9 mouse cellular contexts compared by ENCODE assay signal in the genomic region with DNA sequence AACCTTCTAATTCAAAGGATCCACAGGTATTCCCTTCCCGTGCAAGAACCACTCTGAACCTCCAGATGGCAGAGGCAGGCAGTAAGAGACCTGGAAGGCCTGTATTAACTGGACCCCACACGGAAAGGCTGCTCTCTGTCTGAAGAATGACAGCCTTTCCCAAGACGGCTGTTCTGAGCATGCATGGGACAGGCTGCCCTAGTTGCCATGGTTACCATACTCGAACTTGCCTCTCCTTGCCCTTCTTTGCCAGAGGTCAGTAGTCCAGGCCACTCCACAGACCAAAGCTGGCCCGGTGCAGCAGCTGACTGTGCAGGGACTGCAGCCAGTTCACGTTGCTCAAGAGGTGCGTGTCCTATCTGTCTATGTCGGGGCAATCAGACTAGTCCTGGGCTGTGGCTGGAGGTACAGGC. TPM values are rescaled to one million over a fixed set of nuclear protein-coding genes. Genes with fewer than 3 reads are reported as not detected.
DNase-seq lines count a peak whose midpoint lies in the region; ATAC-seq and TF ChIP-seq lines count a peak whose summit lies in the region.
"Had no signal": no experiment of that assay in that cellular context is flagged by ENCODE, and none has a peak within 500 bp of the region (broad histone marks: within the 10 kb centered on the region; RNA-seq: fewer than 3 reads in every experiment).

No protein-coding gene starts in this region.

- H3K9me3 ChIP-seq in limb, embryonic 13.5 days: no peaks in the 10 kb centered on the region
- H3K9me3 ChIP-seq in limb, embryonic 10.5 days (replicated peaks): no peaks in the 10 kb centered on the region

- intact Hi-C loops in gastrocnemius, postnatal 14 days (cut with DNase I; ENCODE audit: low total_unique reads): no loop called here
- intact Hi-C loops in left cerebral cortex, postnatal 14 days (cut with DNase I): no loop called here

- peaks cover 11% of the 10 kb centered on the region for H3K4me1 ChIP-seq in limb, embryonic 13.5 days
- H3K4me1 ChIP-seq in limb, embryonic 10.5 days: peaks cover 16% of the 10 kb centered on the region
- peaks cover 4% of the 10 kb centered on the region for H3K4me1 ChIP-seq in liver, adult 2 months (ENCODE audit: control insufficient read depth, insufficient read depth, low read length)

- H3K9ac ChIP-seq in limb, embryonic 13.5 days: peak overlapping the region; percentile 45; the same call in 1 of the 2 replicates
- no peak overlapping the region for H3K9ac ChIP-seq in liver, adult 2 months (ENCODE audit: low read depth, low read length)

- TF ChIP-seq POLR2A in liver, adult 2 months (IDR thresholded peaks at IDR 0.05; ENCODE audit: extremely low read depth, insufficient read depth, low read length): no peak

- no peak for DNase-seq in limb, embryonic 10.5 days (ENCODE audit: low spot score)
- peak; percentile 69 for DNase-seq in gastrocnemius, postnatal 14 days
- DNase-seq in liver, adult 2 months (ENCODE audit: extremely low read depth, low read depth, low spot score): peak; percentile 96
- DNase-seq in retina, postnatal 1 day: peak; percentile 60
- no peak for DNase-seq in right cerebral cortex, adult 2 months (ENCODE audit: low spot score in 2 of 2)
- DNase-seq in thymus, postnatal 0 days (ENCODE audit: low spot score): no peak
- no peak for DNase-seq in left cerebral cortex, postnatal 14 days (ENCODE audit: low spot score in 2 of 2)

- no peak overlapping the region for H3K4me3 ChIP-seq in limb, embryonic 13.5 days
- no peak overlapping the region for H3K4me3 ChIP-seq in limb, embryonic 10.5 days
- no peak overlapping the region for H3K4me3 ChIP-seq in liver, adult 2 months (ENCODE audit: insufficient read depth, low read depth, low read length)

- no peak overlapping the region for H3K27ac ChIP-seq in limb, embryonic 13.5 days
- no peak overlapping the region for H3K27ac ChIP-seq in limb, embryonic 10.5 days
- H3K27ac ChIP-seq in liver, adult 2 months (replicated peaks; ENCODE audit: insufficient read depth, low read depth, low read length): no peak overlapping the region

- H3K36me3 ChIP-seq in limb, embryonic 13.5 days: peaks cover 96% of the 10 kb centered on the region
- H3K36me3 ChIP-seq in limb, embryonic 10.5 days: peaks cover 95% of the 10 kb centered on the region
- no peaks in the 10 kb centered on the region for H3K36me3 ChIP-seq in liver, adult 2 months (ENCODE audit: control insufficient read depth, insufficient read depth, low read length)

- H3K27me3 ChIP-seq in limb, embryonic 13.5 days: no peaks in the 10 kb centered on the region
- H3K27me3 ChIP-seq in limb, embryonic 10.5 days (ENCODE audit: low read depth, poor library complexity, severe bottlenecking): no peaks in the 10 kb centered on the region
- no peaks in the 10 kb centered on the region for H3K27me3 ChIP-seq in liver, adult 2 months (ENCODE audit: control insufficient read depth, insufficient read depth, low read length)

- 29% methylated on average over 8 of the region's 8 CpGs for WGBS in limb, embryonic 13.5 days
- 22% methylated on average over 8 of the region's 8 CpGs for WGBS in limb, embryonic 10.5 days
- 24% methylated on average over 8 of the region's 8 CpGs for WGBS in liver, adult 2 months

- ATAC-seq in limb, embryonic 13.5 days (ENCODE audit: low FRiP score, low read depth): no peak

- TF ChIP-seq CTCF in liver, adult 2 months (IDR thresholded peaks at IDR 0.05; ENCODE audit: low read depth, low read length): no peak

- H3K4me2 ChIP-seq in limb, embryonic 13.5 days (replicated peaks): no peak overlapping the region

- no peaks in the 10 kb centered on the region for H3K79me2 ChIP-seq in liver, adult 2 months (ENCODE audit: control insufficient read depth, insufficient read depth, low read length)

RNA-seq across cellular contexts. Expression of gene Rfx1, which starts 17.2 kb away (rescaled TPM):
- polyA plus RNA-seq in limb, embryonic 13.5 days (2015; fragmentation: Nextera tagmentation; extraction: Ambion mirVana): 9.5 and 10.1 TPM in 2 replicates
- polyA plus RNA-seq in limb, embryonic 10.5 days (2016; fragmentation: Nextera tagmentation; extraction: Ambion mirVana): 9.5 and 11.3 TPM in 2 replicates
- 1 to 10 TPM; 5.2 to 5.9 TPM for total RNA-seq in gastrocnemius, postnatal 14 days (2021)
- 1.8 and 2.6 TPM in 2 replicates for total RNA-seq in liver, adult 2 months (2014; rRNA removed)
- 6.4 and 8.3 TPM in 2 replicates for polyA plus RNA-seq in liver, adult 2 months (2012; rRNA removed)
- polyA plus RNA-seq in thymus, postnatal 0 days (2015; fragmentation: Nextera tagmentation; extraction: Ambion mirVana): 5.4 and 6.1 TPM in 2 replicates
- 10 to 100 TPM; 18.5 to 21.1 TPM for total RNA-seq in left cerebral cortex, postnatal 14 days (2021)

RNA-seq across cellular contexts. Expression of gene Gm10643, which starts 18.9 kb away (rescaled TPM):
- polyA plus RNA-seq in limb, embryonic 13.5 days (2015; fragmentation: Nextera tagmentation; extraction: Ambion mirVana): 1.5 and 1.6 TPM in 2 replicates
- 0.88 and 1.0 TPM in 2 replicates for polyA plus RNA-seq in limb, embryonic 10.5 days (2016; fragmentation: Nextera tagmentation; extraction: Ambion mirVana)
- 1 to 10 TPM; 2.6 TPM for total RNA-seq in gastrocnemius, postnatal 14 days (2021)
- 0.65 and 0.74 TPM in 2 replicates for total RNA-seq in liver, adult 2 months (2014; rRNA removed)
- polyA plus RNA-seq in liver, adult 2 months (2012; rRNA removed): 0.10 TPM in 1 of 2 replicates, not detected in the other
- 0.90 TPM in 2 replicates for polyA plus RNA-seq in thymus, postnatal 0 days (2015; fragmentation: Nextera tagmentation; extraction: Ambion mirVana)
- total RNA-seq in left cerebral cortex, postnatal 14 days (2021): 1 to 10 TPM; 3.9 to 4.0 TPM

RNA-seq across cellular contexts. Expression of gene Dcaf15, which starts 20.7 kb away (rescaled TPM):
- 12.4 and 13.3 TPM in 2 replicates for polyA plus RNA-seq in limb, embryonic 13.5 days (2015; fragmentation: Nextera tagmentation; extraction: Ambion mirVana)
- polyA plus RNA-seq in limb, embryonic 10.5 days (2016; fragmentation: Nextera tagmentation; extraction: Ambion mirVana): 20.2 and 20.8 TPM in 2 replicates
- total RNA-seq in gastrocnemius, postnatal 14 days (2021): 1 to 10 TPM; 5.8 to 7.1 TPM
- total RNA-seq in liver, adult 2 months (2014; rRNA removed): 1.4 and 2.2 TPM in 2 replicates
- 9.2 and 9.9 TPM in 2 replicates for polyA plus RNA-seq in liver, adult 2 months (2012; rRNA removed)
- 14.7 and 18.1 TPM in 2 replicates for polyA plus RNA-seq in thymus, postnatal 0 days (2015; fragmentation: Nextera tagmentation; extraction: Ambion mirVana)
- total RNA-seq in left cerebral cortex, postnatal 14 days (2021): 10 to 100 TPM; 21.2 to 21.5 TPM

RNA-seq across cellular contexts. Expression of gene Rln3, which starts 39.0 kb away (rescaled TPM):
- polyA plus RNA-seq in limb, embryonic 13.5 days (2015; fragmentation: Nextera tagmentation; extraction: Ambion mirVana): not detected in 2 replicates
- not detected in 2 replicates for polyA plus RNA-seq in limb, embryonic 10.5 days (2016; fragmentation: Nextera tagmentation; extraction: Ambion mirVana)
- not detected for total RNA-seq in gastrocnemius, postnatal 14 days (2021)
- total RNA-seq in liver, adult 2 months (2014; rRNA removed): not detected in 2 replicates
- polyA plus RNA-seq in liver, adult 2 months (2012; rRNA removed): not detected in 2 replicates
- polyA plus RNA-seq in thymus, postnatal 0 days (2015; fragmentation: Nextera tagmentation; extraction: Ambion mirVana): 5.3 and 5.7 TPM in 2 replicates
- not detected for total RNA-seq in left cerebral cortex, postnatal 14 days (2021)
- polyA plus RNA-seq: heart, embryonic 14.5 days had no signal

RNA-seq across cellular contexts. Expression of gene Il27ra, which starts 41.4 kb away (rescaled TPM):
- 0.98 and 1.1 TPM in 2 replicates for polyA plus RNA-seq in limb, embryonic 13.5 days (2015; fragmentation: Nextera tagmentation; extraction: Ambion mirVana)
- 0.40 and 0.58 TPM in 2 replicates for polyA plus RNA-seq in limb, embryonic 10.5 days (2016; fragmentation: Nextera tagmentation; extraction: Ambion mirVana)
- 1 to 10 TPM in 1 of 2 experiments, under 1 TPM in 1; 0.84 to 1.1 TPM for total RNA-seq in gastrocnemius, postnatal 14 days (2021)
- total RNA-seq in liver, adult 2 months (2014; rRNA removed): 1.4 and 1.5 TPM in 2 replicates
- polyA plus RNA-seq in liver, adult 2 months (2012; rRNA removed): 1.4 and 2.1 TPM in 2 replicates
- 20.3 and 20.5 TPM in 2 replicates for polyA plus RNA-seq in thymus, postnatal 0 days (2015; fragmentation: Nextera tagmentation; extraction: Ambion mirVana)
- 1 to 10 TPM in 1 of 2 experiments, under 1 TPM in 1; 0.63 to 1.4 TPM for total RNA-seq in left cerebral cortex, postnatal 14 days (2021)

Comparison
In these comparisons a context has a peak if more than half of its experiments do, and no peak if none do; other contexts are left out.
1. DNase-seq: peak in gastrocnemius, postnatal 14 days (single experiment), liver, adult 2 months (single experiment) and retina, postnatal 1 day (single experiment); none in limb, embryonic 10.5 days (single experiment), right cerebral cortex, adult 2 months (0 of 2), thymus, postnatal 0 days (single experiment) and left cerebral cortex, postnatal 14 days (0 of 2).